8 mouse cellular contexts compared by ENCODE assay signal in genomic region chr10:75667911-75668270, GRCm38 (mm10). TPM values are rescaled to one million over a fixed set of nuclear protein-coding genes. Genes with fewer than 3 reads are reported as not detected.
DNase-seq lines count a peak whose midpoint lies in the region; ATAC-seq and TF ChIP-seq lines count a peak whose summit lies in the region.

No protein-coding gene starts in this region.

- H3K27ac ChIP-seq in forebrain, embryonic 13.5 days = 0 out of 2 replicates have a peak overlapping the region, but pooled peaks have one; percentile 77
- 0 out of 2 replicates have a peak overlapping the region, but pooled peaks have one; percentile 35 for H3K27ac ChIP-seq in hindbrain, embryonic 12.5 days
- H3K27ac ChIP-seq in limb, embryonic 15.5 days = peak overlapping the region; percentile 84
- H3K27ac ChIP-seq in midbrain, embryonic 13.5 days = 0 out of 2 replicates have a peak overlapping the region, but pooled peaks have one; percentile 44
- peak overlapping the region; percentile 32 for H3K27ac ChIP-seq in testis, adult 2 months (ENCODE audit: control insufficient read depth, insufficient read depth, low read depth, low read length)

- H3K27me3 ChIP-seq in forebrain, embryonic 13.5 days = peaks cover 18% of the 10 kb centered on the region; the same call in 1 of the 2 replicates
- H3K27me3 ChIP-seq in hindbrain, embryonic 12.5 days = peaks cover 25% of the 10 kb centered on the region
- no peaks in the 10 kb centered on the region for H3K27me3 ChIP-seq in limb, embryonic 15.5 days
- peaks cover 29% of the 10 kb centered on the region for H3K27me3 ChIP-seq in midbrain, embryonic 13.5 days
- no peaks in the 10 kb centered on the region for H3K27me3 ChIP-seq in testis, adult 2 months (ENCODE audit: control insufficient read depth, insufficient read depth, low read length)

- TF ChIP-seq POLR2A in testis, adult 2 months (IDR thresholded peaks at IDR 0.05; ENCODE audit: control insufficient read depth, low read depth, low read length) = no peak

- under 1% methylated on average over 14 of the region's 23 CpGs for whole genome bisulfite sequencing in forebrain, embryonic 13.5 days
- WGBS in hindbrain, embryonic 12.5 days = 1% methylated on average over 23 of the region's 23 CpGs
- 2% methylated on average over 23 of the region's 23 CpGs for WGBS in limb, embryonic 15.5 days
- under 1% methylated on average over 23 of the region's 23 CpGs for WGBS in midbrain, embryonic 13.5 days

- peak overlapping the region; percentile 99 for H3K4me2 ChIP-seq in forebrain, embryonic 13.5 days
- peak overlapping the region; percentile 100 for H3K4me2 ChIP-seq in hindbrain, embryonic 12.5 days (replicated peaks)
- peak overlapping the region; percentile 94 for H3K4me2 ChIP-seq in limb, embryonic 15.5 days
- peak overlapping the region; percentile 99 for H3K4me2 ChIP-seq in midbrain, embryonic 13.5 days (replicated peaks)

- H3K4me3 ChIP-seq in forebrain, embryonic 13.5 days = peak overlapping the region; percentile 59
- peak overlapping the region; percentile 58 for H3K4me3 ChIP-seq in hindbrain, embryonic 12.5 days
- H3K4me3 ChIP-seq in limb, embryonic 15.5 days = peak overlapping the region; percentile 61
- H3K4me3 ChIP-seq in midbrain, embryonic 13.5 days (replicated peaks) = peak overlapping the region; percentile 54
- H3K4me3 ChIP-seq in testis, adult 2 months (ENCODE audit: control insufficient read depth, low read depth, low read length) = peak overlapping the region; percentile 82

- H3K36me3 ChIP-seq in forebrain, embryonic 13.5 days (ENCODE audit: poor library complexity, severe bottlenecking) = peaks cover 23% of the 10 kb centered on the region
- H3K36me3 ChIP-seq in hindbrain, embryonic 12.5 days = peaks cover 27% of the 10 kb centered on the region
- peaks cover 17% of the 10 kb centered on the region for H3K36me3 ChIP-seq in limb, embryonic 15.5 days
- H3K36me3 ChIP-seq in midbrain, embryonic 13.5 days = peaks cover 42% of the 10 kb centered on the region
- H3K36me3 ChIP-seq in testis, adult 2 months (ENCODE audit: control insufficient read depth, insufficient read depth, low read length) = no peaks in the 10 kb centered on the region

- no peaks in the 10 kb centered on the region for H3K9me3 ChIP-seq in forebrain, embryonic 13.5 days (replicated peaks)
- H3K9me3 ChIP-seq in hindbrain, embryonic 12.5 days (replicated peaks) = no peaks in the 10 kb centered on the region
- no peaks in the 10 kb centered on the region for H3K9me3 ChIP-seq in limb, embryonic 15.5 days
- no peaks in the 10 kb centered on the region for H3K9me3 ChIP-seq in midbrain, embryonic 13.5 days

- DNase-seq in ovary, adult 18-20 months (ENCODE audit: low spot score) = peak; percentile 48
- no peak for DNase-seq in ovary, postnatal 10 days (ENCODE audit: low spot score)
- DNase-seq in c-Kit-positive CD71-negative TER-119-negative erythroid progenitor cells, embryonic 14.5 days (ENCODE audit: low read depth) = peak; percentile 24

- peaks cover 28% of the 10 kb centered on the region for H3K4me1 ChIP-seq in forebrain, embryonic 13.5 days
- H3K4me1 ChIP-seq in hindbrain, embryonic 12.5 days = peaks cover 22% of the 10 kb centered on the region
- peaks cover 22% of the 10 kb centered on the region for H3K4me1 ChIP-seq in limb, embryonic 15.5 days
- H3K4me1 ChIP-seq in midbrain, embryonic 13.5 days (replicated peaks) = peaks cover 25% of the 10 kb centered on the region
- peaks cover 23% of the 10 kb centered on the region for H3K4me1 ChIP-seq in testis, adult 2 months (ENCODE audit: control insufficient read depth, insufficient read depth, low read length)

- peak overlapping the region; percentile 80 for H3K9ac ChIP-seq in forebrain, embryonic 13.5 days
- peak overlapping the region; percentile 69 for H3K9ac ChIP-seq in hindbrain, embryonic 12.5 days
- H3K9ac ChIP-seq in limb, embryonic 15.5 days = peak overlapping the region; percentile 64
- peak overlapping the region; percentile 73 for H3K9ac ChIP-seq in midbrain, embryonic 13.5 days (replicated peaks)

- no peak for TF ChIP-seq CTCF in testis, adult 2 months (IDR thresholded peaks at IDR 0.05; ENCODE audit: control insufficient read depth, insufficient read depth, insufficient replicate concordance, low read depth, low read length)

- peak; percentile 55 for ATAC-seq in forebrain, embryonic 13.5 days
- ATAC-seq in hindbrain, embryonic 12.5 days (ENCODE audit: low FRiP score) = peak; percentile 44
- ATAC-seq in limb, embryonic 15.5 days (ENCODE audit: insufficient number of reproducible peaks, low FRiP score, low TSS enrichment, low read depth) = peak; percentile 31; the same call in 1 of the 2 replicates
- ATAC-seq in midbrain, embryonic 13.5 days = peak; percentile 70

RNA-seq across cellular contexts. Expression of gene Susd2, which starts 24.1 kb away (rescaled TPM):
- polyA plus RNA-seq in forebrain, embryonic 13.5 days (2015; fragmentation: Nextera tagmentation; extraction: Ambion mirVana) = 0.97 and 1.1 TPM in 2 replicates
- polyA plus RNA-seq in hindbrain, embryonic 12.5 days (2016; fragmentation: Nextera tagmentation; extraction: Ambion mirVana) = 2.8 TPM in 2 replicates
- 10.9 and 14.3 TPM in 2 replicates for polyA plus RNA-seq in limb, embryonic 15.5 days (2015; fragmentation: Nextera tagmentation; extraction: Ambion mirVana)
- 2.0 and 2.3 TPM in 2 replicates for polyA plus RNA-seq in midbrain, embryonic 13.5 days (2015; fragmentation: Nextera tagmentation; extraction: Ambion mirVana)
- polyA plus RNA-seq in testis, adult 2 months (2012; rRNA removed) = 4.0 and 4.7 TPM in 2 replicates

Comparison
In these comparisons a context has a peak if more than half of its experiments do, and no peak if none do; other contexts are left out.
1. H3K27ac ChIP-seq: peak in every context shown above with its lines; median percentile 84 in limb, embryonic 15.5 days; 77 in forebrain, embryonic 13.5 days; 44 in midbrain, embryonic 13.5 days; 35 in hindbrain, embryonic 12.5 days; 32 in testis, adult 2 months.